Mouse (Mus musculus) liver, postnatal 0 days (tissue): ENCODE data around the gene Satb1. TPM values are rescaled to one million over a fixed set of nuclear protein-coding genes. Genes with fewer than 3 reads are reported as not detected.
A peak's percentile ranks its signal among the peaks of the same experiment; 100 is the strongest.

Source experiments
- ATAC-seq: fragments of 200-750 bp; cut with Nextera tagmentation; 2 replicates; pipeline ENCODE4 v1.8.0; 2017; ENCODE audit warnings: mild to moderate bottlenecking, moderate library complexity
- DNase-seq: peaks from one replicate; pipeline ENCODE4 v3.0.0-alpha.2; 2016
- H3K27ac ChIP-seq: fragments of 300-500 bp; sonication (generic); 2 replicates; pipeline ENCODE4 v1.5.1; 2014; ENCODE audit warnings: antibody characterized with exemption, moderate library complexity, mild to moderate bottlenecking, low read depth
- H3K27me3 ChIP-seq: fragments of 300-500 bp; sonication (generic); 2 replicates; pipeline ENCODE4 v1.6.1; 2014; ENCODE audit warnings: low read length, control low read depth, mixed read lengths; ENCODE audit not compliant: insufficient read depth
- H3K36me3 ChIP-seq: fragments of 300-500 bp; sonication (generic); replicated peaks from 2 replicates; pipeline ENCODE4 v1.6.1; 2014; ENCODE audit warnings: mild to moderate bottlenecking, control low read depth, low read length, moderate library complexity, mixed read lengths; ENCODE audit not compliant: insufficient read depth
- H3K4me1 ChIP-seq: fragments of 300-500 bp; sonication (generic); 2 replicates; pipeline ENCODE4 v1.6.1; 2014; ENCODE audit warnings: antibody characterized with exemption, mild to moderate bottlenecking, control low read depth; ENCODE audit not compliant: insufficient read depth
- H3K4me2 ChIP-seq: fragments of 300-500 bp; sonication (generic); 2 replicates; pipeline ENCODE4 v1.6.1; 2014; ENCODE audit warnings: low read depth, mild to moderate bottlenecking, low read length, moderate library complexity, mixed read lengths
- H3K4me3 ChIP-seq: fragments of 300-500 bp; sonication (generic); 2 replicates; pipeline ENCODE4 v1.5.1; 2014; ENCODE audit warnings: low read depth, low read length
- H3K9ac ChIP-seq: fragments of 300-500 bp; sonication (generic); replicated peaks from 2 replicates; pipeline ENCODE4 v1.6.1; 2014; ENCODE audit warnings: mild to moderate bottlenecking, moderate library complexity
- H3K9me3 ChIP-seq: fragments of 300-500 bp; sonication (generic); 2 replicates; pipeline ENCODE4 v1.6.1; 2016; ENCODE audit warnings: mild to moderate bottlenecking, control low read depth, low read length, mixed read lengths
- CTCF ChIP-seq: sonication (generic); IDR thresholded peaks from 2 replicates; pipeline ENCODE4 v1.5.1; 2016; ENCODE audit warnings: antibody characterized with exemption, low read depth
- EP300 ChIP-seq: IDR thresholded peaks from 2 replicates; pipeline ENCODE4 v1.6.1; 2016; ENCODE audit warnings: antibody characterized with exemption, low read depth, mild to moderate bottlenecking
- WGBS: fragments of 180-500 bp; shearing (Covaris S2); extraction: QIAGEN DNeasy Blood & Tissue Kit; methylation state at CpG from one replicate; pipeline ENCODE4 v1.1.7; 2014; ENCODE audit not compliant: insufficient replicate concordance; 5-methylcytosine and 5-hydroxymethylcytosine counted together
- polyA plus RNA-seq: library from polyadenylated mRNA; unstranded; fragments of >200 nt; fragmentation: Nextera tagmentation; extraction: Ambion mirVana; gene quantifications from 2 replicates; pipeline ENCODE4 v1.2.1, GENCODE M21; 2015

Gene Satb1
- polyA plus RNA-seq, 1 experiment from 2014 or later: 1.5 TPM

GRCm38 (mm10) chr17:51829436-51829835 is 3.7 kb downstream of the Satb1 start:
- ATAC-seq (no peak), DNase-seq (no peak)
- Histone ChIP-seq H3K9ac (no peak overlapping the region), H3K4me3 (no peak overlapping the region), H3K4me2 (no peak overlapping the region), H3K27me3 (peaks cover 44% of the 10 kb centered on the region), H3K9me3 (no peaks in the 10 kb centered on the region), H3K36me3 (no peaks in the 10 kb centered on the region), H3K27ac (no peak overlapping the region), H3K4me1 (peaks cover 5% of the 10 kb centered on the region)
- TF ChIP-seq CTCF (no peak), EP300 (no peak)

GRCm38 (mm10) chr17:51827922-51828410 is 5.1 kb downstream of the Satb1 start:
- Histone ChIP-seq H3K9me3 (no peaks in the 10 kb centered on the region), H3K4me1 (peaks cover 5% of the 10 kb centered on the region), H3K27me3 (peaks cover 29% of the 10 kb centered on the region), H3K4me2 (no peak overlapping the region), H3K36me3 (no peaks in the 10 kb centered on the region), H3K4me3 (no peak overlapping the region), H3K9ac (no peak overlapping the region), H3K27ac (no peak overlapping the region)
- TF ChIP-seq EP300 (no peak), CTCF (no peak)
- no peak for DNase-seq
- WGBS: 59% methylated on average over 8 of the region's 8 CpGs
- ATAC-seq: no peak

- H3K4me2 ChIP-seq: no peak overlapping the region
- H3K36me3 ChIP-seq: no peaks in the 10 kb centered on the region
- TF ChIP-seq EP300: no peak
- no peak for TF ChIP-seq CTCF
- H3K9ac ChIP-seq: no peak overlapping the region
- no peaks in the 10 kb centered on the region for H3K9me3 ChIP-seq
- WGBS: 62% methylated on average over 4 of the region's 4 CpGs
- H3K27me3 ChIP-seq: peaks cover 18% of the 10 kb centered on the region
- ATAC-seq: no peak
- H3K27ac ChIP-seq: no peak overlapping the region
- H3K4me3 ChIP-seq: no peak overlapping the region
- DNase-seq: no peak
- H3K4me1 ChIP-seq: no peaks in the 10 kb centered on the region
Measured at GRCm38 (mm10) chr17:51826461-51826860, 6.6 kb downstream of the Satb1 start.

GRCm38 (mm10) chr17:51814301-51814700 is 18.8 kb downstream of the Satb1 start:
- no peaks in the 10 kb centered on the region for H3K36me3 ChIP-seq
- H3K27me3 ChIP-seq: peaks cover 32% of the 10 kb centered on the region
- H3K9ac ChIP-seq: no peak overlapping the region
- no peak for DNase-seq
- peak; percentile 26; the same call in 1 of the 2 replicates for ATAC-seq
- no peak overlapping the region; the same call in 1 of the 2 replicates for H3K4me3 ChIP-seq
- TF ChIP-seq CTCF (no peak), EP300 (no peak)
- peaks cover 5% of the 10 kb centered on the region; the same call in 1 of the 2 replicates for H3K4me1 ChIP-seq
- H3K9me3 ChIP-seq: no peaks in the 10 kb centered on the region
- no peak overlapping the region for H3K27ac ChIP-seq
- peak overlapping the region; percentile 89; the same call in 1 of the 2 replicates for H3K4me2 ChIP-seq
- 8% methylated on average over 6 of the region's 6 CpGs for WGBS

GRCm38 (mm10) chr17:51813784-51814120 is 19.3 kb downstream of the Satb1 start:
- no peaks in the 10 kb centered on the region for H3K9me3 ChIP-seq
- H3K4me3 ChIP-seq: peak overlapping the region; percentile 69
- no peaks in the 10 kb centered on the region for H3K36me3 ChIP-seq
- TF ChIP-seq EP300 (no peak), CTCF (no peak)
- H3K4me2 ChIP-seq: peak overlapping the region; percentile 89
- peak overlapping the region; percentile 64 for H3K9ac ChIP-seq
- peaks cover 5% of the 10 kb centered on the region; the same call in 1 of the 2 replicates for H3K4me1 ChIP-seq
- ATAC-seq (no peak), DNase-seq (no peak)
- peak overlapping the region; percentile 60; the same call in 1 of the 2 replicates for H3K27ac ChIP-seq
- WGBS: under 1% methylated on average over 6 of the region's 6 CpGs
- peaks cover 32% of the 10 kb centered on the region for H3K27me3 ChIP-seq

GRCm38 (mm10) chr17:51812942-51813783 is 19.9 kb downstream of the Satb1 start:
- ATAC-seq: peak; percentile 64
- under 1% methylated on average over 65 of the region's 115 CpGs for WGBS
- no peaks in the 10 kb centered on the region for H3K36me3 ChIP-seq
- H3K4me1 ChIP-seq: peaks cover 5% of the 10 kb centered on the region; the same call in 1 of the 2 replicates
- no peak for TF ChIP-seq EP300
- no peak for TF ChIP-seq CTCF
- peaks cover 32% of the 10 kb centered on the region for H3K27me3 ChIP-seq
- H3K9ac ChIP-seq: peak overlapping the region; percentile 64
- H3K4me3 ChIP-seq: peak overlapping the region; percentile 69
- H3K27ac ChIP-seq: peak overlapping the region; percentile 60
- H3K9me3 ChIP-seq: no peaks in the 10 kb centered on the region
- peak; percentile 52 for DNase-seq
- peak overlapping the region; percentile 89 for H3K4me2 ChIP-seq
